ENCODE assay signal across 8 mouse cellular contexts in genomic region chr3:121105408-121105708, GRCm38 (mm10).
DNase-seq lines count a peak whose midpoint lies in the region; ATAC-seq and TF ChIP-seq lines count a peak whose summit lies in the region.

No protein-coding gene starts in this region.

- no peak for ATAC-seq in heart, embryonic 11.5 days (replicated peaks; ENCODE audit: insufficient number of reproducible peaks, low FRiP score, low TSS enrichment)
- no peak; the same call in 1 of the 2 replicates for ATAC-seq in midbrain, embryonic 15.5 days (replicated peaks)
- no peak for ATAC-seq in liver, embryonic 14.5 days (ENCODE audit: insufficient read depth)
- ATAC-seq in stomach, postnatal 0 days (ENCODE audit: low FRiP score, low TSS enrichment): no peak

- H3K36me3 ChIP-seq in heart, embryonic 11.5 days (ENCODE audit: control insufficient read depth, insufficient read depth, low read length): no peaks in the 10 kb centered on the region
- H3K36me3 ChIP-seq in heart, adult 2 months (ENCODE audit: control insufficient read depth, insufficient read depth, low read length): no peaks in the 10 kb centered on the region
- no peaks in the 10 kb centered on the region for H3K36me3 ChIP-seq in midbrain, embryonic 10.5 days
- no peaks in the 10 kb centered on the region for H3K36me3 ChIP-seq in midbrain, embryonic 15.5 days (replicated peaks)
- no peaks in the 10 kb centered on the region for H3K36me3 ChIP-seq in liver, embryonic 14.5 days (replicated peaks; ENCODE audit: control insufficient read depth, insufficient read depth, low read depth)
- no peaks in the 10 kb centered on the region for H3K36me3 ChIP-seq in stomach, postnatal 0 days (ENCODE audit: control insufficient read depth, insufficient read depth, low read length)

- intact Hi-C loops in heart, adult 2 months (cut with DNase I): no loop called here

- 65% methylated on average over 5 of the region's 5 CpGs for whole genome bisulfite sequencing in heart, embryonic 11.5 days (ENCODE audit: insufficient replicate concordance)
- 75% methylated on average over 5 of the region's 5 CpGs for WGBS in heart, adult 2 months
- WGBS in midbrain, embryonic 10.5 days: 68% methylated on average over 5 of the region's 5 CpGs
- 76% methylated on average over 5 of the region's 5 CpGs for WGBS in midbrain, embryonic 15.5 days
- 47% methylated on average over 5 of the region's 5 CpGs for WGBS in liver, embryonic 14.5 days (ENCODE audit: insufficient replicate concordance)
- 71% methylated on average over 5 of the region's 5 CpGs for WGBS in stomach, postnatal 0 days

- no peak overlapping the region for H3K9ac ChIP-seq in heart, embryonic 11.5 days (ENCODE audit: low read depth, low read length)
- no peak overlapping the region for H3K9ac ChIP-seq in heart, adult 2 months (ENCODE audit: low read depth, low read length)
- H3K9ac ChIP-seq in midbrain, embryonic 15.5 days: no peak overlapping the region
- no peak overlapping the region for H3K9ac ChIP-seq in liver, embryonic 14.5 days (replicated peaks)
- no peak overlapping the region for H3K9ac ChIP-seq in stomach, postnatal 0 days (ENCODE audit: low read length)

- H3K4me2 ChIP-seq in heart, embryonic 11.5 days: peak overlapping the region; percentile 56
- H3K4me2 ChIP-seq in midbrain, embryonic 15.5 days: no peak overlapping the region
- peak overlapping the region; percentile 53 for H3K4me2 ChIP-seq in liver, embryonic 14.5 days (ENCODE audit: low read depth)
- peak overlapping the region; percentile 42 for H3K4me2 ChIP-seq in stomach, postnatal 0 days (replicated peaks; ENCODE audit: low read depth)

- H3K27ac ChIP-seq in heart, embryonic 11.5 days (ENCODE audit: low read depth, low read length): no peak overlapping the region
- H3K27ac ChIP-seq in heart, adult 2 months: no peak overlapping the region
- H3K27ac ChIP-seq in midbrain, embryonic 10.5 days (replicated peaks): no peak overlapping the region
- no peak overlapping the region for H3K27ac ChIP-seq in midbrain, embryonic 15.5 days
- no peak overlapping the region for H3K27ac ChIP-seq in liver, embryonic 14.5 days
- no peak overlapping the region for H3K27ac ChIP-seq in stomach, postnatal 0 days (replicated peaks)

- no peaks in the 10 kb centered on the region for H3K9me3 ChIP-seq in heart, embryonic 11.5 days (replicated peaks; ENCODE audit: control insufficient read depth, low read length)
- H3K9me3 ChIP-seq in midbrain, embryonic 10.5 days (replicated peaks): no peaks in the 10 kb centered on the region
- H3K9me3 ChIP-seq in midbrain, embryonic 15.5 days: no peaks in the 10 kb centered on the region
- H3K9me3 ChIP-seq in liver, embryonic 14.5 days (ENCODE audit: control insufficient read depth, low read length): no peaks in the 10 kb centered on the region
- H3K9me3 ChIP-seq in stomach, postnatal 0 days (ENCODE audit: control insufficient read depth, low read length): no peaks in the 10 kb centered on the region

- H3K79me2 ChIP-seq in heart, adult 2 months (replicated peaks; ENCODE audit: control insufficient read depth, insufficient read depth, low read length): no peaks in the 10 kb centered on the region

- 0 out of 2 replicates have a peak, but pooled peaks cover 2% of the 10 kb centered on the region for H3K4me1 ChIP-seq in heart, embryonic 11.5 days (ENCODE audit: control insufficient read depth, insufficient read depth, low read length)
- H3K4me1 ChIP-seq in heart, adult 2 months (ENCODE audit: control insufficient read depth, insufficient read depth, low read length): no peaks in the 10 kb centered on the region
- H3K4me1 ChIP-seq in midbrain, embryonic 10.5 days: peaks cover 6% of the 10 kb centered on the region; the same call in 1 of the 2 replicates
- peaks cover 16% of the 10 kb centered on the region for H3K4me1 ChIP-seq in midbrain, embryonic 15.5 days
- H3K4me1 ChIP-seq in liver, embryonic 14.5 days (replicated peaks; ENCODE audit: control insufficient read depth in 2 of 2, insufficient read depth in 2 of 2, low read length in 1 of 2): no peaks in the 10 kb centered on the region; a peak in 1 of 4 replicates
- H3K4me1 ChIP-seq in stomach, postnatal 0 days (replicated peaks; ENCODE audit: control insufficient read depth, insufficient read depth): no peaks in the 10 kb centered on the region

- DNase-seq in heart, adult 2 months: no peak
- DNase-seq in midbrain, embryonic 10.5 days (ENCODE audit: low spot score): no peak
- DNase-seq in liver, embryonic 14.5 days (ENCODE audit: low read depth in 3 of 3, low spot score in 3 of 3): no peak
- no peak for DNase-seq in stomach, postnatal 0 days (ENCODE audit: low spot score)
- no peak for DNase-seq in spleen, postnatal 4 days (ENCODE audit: low spot score in 2 of 2)
- no peak for DNase-seq in layer of hippocampus, postnatal 14 days (ENCODE audit: low spot score in 2 of 2)

- no peak overlapping the region for H3K4me3 ChIP-seq in heart, embryonic 11.5 days (ENCODE audit: low read depth, low read length)
- H3K4me3 ChIP-seq in heart, adult 2 months: no peak overlapping the region
- H3K4me3 ChIP-seq in midbrain, embryonic 10.5 days: 0 out of 2 replicates have a peak overlapping the region, but pooled peaks have one; percentile 25
- no peak overlapping the region for H3K4me3 ChIP-seq in midbrain, embryonic 15.5 days
- peak overlapping the region in 1 of 2 experiments; percentile 6; a peak in 1 of 4 replicates for H3K4me3 ChIP-seq in liver, embryonic 14.5 days (ENCODE audit: insufficient read depth in 1 of 2, low read depth in 2 of 2, low read length in 2 of 2)
- H3K4me3 ChIP-seq in stomach, postnatal 0 days (ENCODE audit: low read depth, low read length): peak overlapping the region; percentile 35

- no peak for TF ChIP-seq POLR2A in heart, adult 2 months (IDR thresholded peaks at IDR 0.05; ENCODE audit: insufficient read depth, low read depth, low read length)

- H3K27me3 ChIP-seq in heart, embryonic 11.5 days (ENCODE audit: control insufficient read depth, insufficient read depth, low read length): no peaks in the 10 kb centered on the region
- no peaks in the 10 kb centered on the region for H3K27me3 ChIP-seq in heart, adult 2 months (ENCODE audit: control insufficient read depth, insufficient read depth, low read length)
- no peaks in the 10 kb centered on the region for H3K27me3 ChIP-seq in midbrain, embryonic 10.5 days (ENCODE audit: low read depth, poor library complexity, severe bottlenecking)
- H3K27me3 ChIP-seq in midbrain, embryonic 15.5 days (replicated peaks): no peaks in the 10 kb centered on the region
- no peaks in the 10 kb centered on the region for H3K27me3 ChIP-seq in liver, embryonic 14.5 days (ENCODE audit: control insufficient read depth, insufficient read depth, low read length)
- no peaks in the 10 kb centered on the region for H3K27me3 ChIP-seq in stomach, postnatal 0 days (ENCODE audit: control insufficient read depth, insufficient read depth, low read length)

- no peak for TF ChIP-seq EP300 in heart, adult 2 months (IDR thresholded peaks at IDR 0.05; ENCODE audit: insufficient read depth, low read depth, low read length)
- TF ChIP-seq EP300 in liver, embryonic 14.5 days (IDR thresholded peaks at IDR 0.05; ENCODE audit: low read depth): no peak
- no peak for TF ChIP-seq EP300 in stomach, postnatal 0 days (optimal IDR thresholded peaks at IDR 0.05)

- TF ChIP-seq CTCF in heart, adult 2 months (IDR thresholded peaks at IDR 0.05): no peak
- TF ChIP-seq CTCF in liver, embryonic 14.5 days (IDR thresholded peaks at IDR 0.05; ENCODE audit: low read depth): no peak
- no peak for TF ChIP-seq CTCF in stomach, postnatal 0 days (IDR thresholded peaks at IDR 0.05; ENCODE audit: low read depth)

Comparison
In these comparisons a context has a peak if more than half of its experiments do, and no peak if none do; other contexts are left out.
1. H3K4me3 ChIP-seq: peak in midbrain, embryonic 10.5 days (single experiment) and stomach, postnatal 0 days (single experiment); none in heart, embryonic 11.5 days (single experiment), heart, adult 2 months (single experiment) and midbrain, embryonic 15.5 days (single experiment).